Mouse (Mus musculus): ENCODE data around the gene Il2.

GRCm38 (mm10) chr3:37125655-37126054 lies at the start of gene Il2:
- no peak for TF ChIP-seq CTCF (IDR thresholded peaks at IDR 0.05; ENCODE audit: control insufficient read depth, insufficient read depth, low read length)
- TF ChIP-seq POLR2A (IDR thresholded peaks at IDR 0.05; ENCODE audit: borderline replicate concordance, control insufficient read depth, low read depth, low read length), result no peak
